Comparison of ENCODE assay signal across 10 mouse cellular contexts in genomic region chr5:135907256-135907655, GRCm38 (mm10). TPM values are rescaled to one million over a fixed set of nuclear protein-coding genes. Genes with fewer than 3 reads are reported as not detected.
A peak's percentile ranks its signal among the peaks of the same experiment; 100 is the strongest.
DNase-seq lines count a peak whose midpoint lies in the region; ATAC-seq lines count a peak whose summit lies in the region.
"Had no signal": no experiment of that assay in that cellular context is flagged by ENCODE, and none has a peak within 500 bp of the region (broad histone marks: within the 10 kb centered on the region; RNA-seq: fewer than 3 reads in every experiment).

No protein-coding gene starts in this region.

- H3K4me1 ChIP-seq in limb, embryonic 15.5 days: peaks cover 34% of the 10 kb centered on the region
- H3K4me1 ChIP-seq in limb, embryonic 10.5 days: peaks cover 6% of the 10 kb centered on the region
- peaks cover 22% of the 10 kb centered on the region for H3K4me1 ChIP-seq in heart, embryonic 16.5 days (ENCODE audit: control insufficient read depth, insufficient read depth, low read length)
- H3K4me1 ChIP-seq in intestine, embryonic 16.5 days (ENCODE audit: control insufficient read depth, insufficient read depth, low read length): peaks cover 8% of the 10 kb centered on the region

- H3K9me3 ChIP-seq in limb, embryonic 15.5 days: no peaks in the 10 kb centered on the region
- H3K9me3 ChIP-seq in limb, embryonic 10.5 days (replicated peaks): no peaks in the 10 kb centered on the region
- no peaks in the 10 kb centered on the region for H3K9me3 ChIP-seq in heart, embryonic 16.5 days (replicated peaks; ENCODE audit: control insufficient read depth, low read length)
- H3K9me3 ChIP-seq in intestine, embryonic 16.5 days (ENCODE audit: control insufficient read depth, low read length): no peaks in the 10 kb centered on the region
- H3K9me3 ChIP-seq: hindbrain, embryonic 12.5 days; midbrain, embryonic 12.5 days had no signal

- peaks cover 48% of the 10 kb centered on the region for H3K36me3 ChIP-seq in limb, embryonic 15.5 days
- peaks cover 71% of the 10 kb centered on the region for H3K36me3 ChIP-seq in limb, embryonic 10.5 days
- H3K36me3 ChIP-seq in heart, embryonic 16.5 days (ENCODE audit: control insufficient read depth, insufficient read depth): peaks cover 26% of the 10 kb centered on the region
- peaks cover 18% of the 10 kb centered on the region for H3K36me3 ChIP-seq in intestine, embryonic 16.5 days (ENCODE audit: control insufficient read depth, insufficient read depth, low read length)

- H3K27ac ChIP-seq in limb, embryonic 15.5 days: peak overlapping the region; percentile 47
- no peak overlapping the region for H3K27ac ChIP-seq in limb, embryonic 10.5 days
- peak overlapping the region; percentile 25; the same call in 1 of the 2 replicates for H3K27ac ChIP-seq in heart, embryonic 16.5 days (ENCODE audit: low read length)
- H3K27ac ChIP-seq in intestine, embryonic 16.5 days (ENCODE audit: low read length): no peak overlapping the region
- H3K27ac ChIP-seq: hindbrain, embryonic 12.5 days; midbrain, embryonic 12.5 days had no signal

- no peak for ATAC-seq in limb, embryonic 15.5 days (ENCODE audit: insufficient number of reproducible peaks, low FRiP score, low TSS enrichment, low read depth)
- ATAC-seq in heart, embryonic 16.5 days (replicated peaks; ENCODE audit: extremely low read depth, insufficient read depth, low FRiP score): no peak
- ATAC-seq in intestine, embryonic 16.5 days: no peak

- no peaks in the 10 kb centered on the region for H3K27me3 ChIP-seq in limb, embryonic 15.5 days
- no peaks in the 10 kb centered on the region for H3K27me3 ChIP-seq in limb, embryonic 10.5 days (ENCODE audit: low read depth, poor library complexity, severe bottlenecking)
- H3K27me3 ChIP-seq in heart, embryonic 16.5 days (ENCODE audit: control insufficient read depth, insufficient read depth, low read length): no peaks in the 10 kb centered on the region
- H3K27me3 ChIP-seq in intestine, embryonic 16.5 days (replicated peaks; ENCODE audit: control insufficient read depth, insufficient read depth, low read length): no peaks in the 10 kb centered on the region
- H3K27me3 ChIP-seq: hindbrain, embryonic 12.5 days; midbrain, embryonic 12.5 days had no signal

- no peak for DNase-seq in limb, embryonic 10.5 days (ENCODE audit: low spot score)
- DNase-seq in adrenal gland, postnatal 25 days: peak; percentile 66
- peak; percentile 72 for DNase-seq in lung, postnatal 36 days
- no peak for DNase-seq in right cerebral cortex, adult 2 months (ENCODE audit: low spot score in 2 of 2)
- no peak for DNase-seq in frontal cortex, postnatal 36 days (ENCODE audit: low spot score in 2 of 2)

- no peak overlapping the region for H3K4me2 ChIP-seq in limb, embryonic 15.5 days
- H3K4me2 ChIP-seq in heart, embryonic 16.5 days (ENCODE audit: low read depth, low read length): no peak overlapping the region
- H3K4me2 ChIP-seq in intestine, embryonic 16.5 days (ENCODE audit: low read depth, low read length): no peak overlapping the region
- H3K4me2 ChIP-seq: hindbrain, embryonic 12.5 days; midbrain, embryonic 12.5 days had no signal

- H3K4me3 ChIP-seq in limb, embryonic 15.5 days: no peak overlapping the region
- no peak overlapping the region for H3K4me3 ChIP-seq in limb, embryonic 10.5 days
- H3K4me3 ChIP-seq in heart, embryonic 16.5 days (ENCODE audit: low read length): no peak overlapping the region
- no peak overlapping the region for H3K4me3 ChIP-seq in intestine, embryonic 16.5 days (ENCODE audit: low read length)
- H3K4me3 ChIP-seq: hindbrain, embryonic 12.5 days; midbrain, embryonic 12.5 days had no signal

- no peak overlapping the region for H3K9ac ChIP-seq in limb, embryonic 15.5 days
- no peak overlapping the region for H3K9ac ChIP-seq in heart, embryonic 16.5 days (ENCODE audit: low read length)
- H3K9ac ChIP-seq in intestine, embryonic 16.5 days (ENCODE audit: low read depth, low read length): no peak overlapping the region
- H3K9ac ChIP-seq: hindbrain, embryonic 12.5 days; midbrain, embryonic 12.5 days had no signal

- 72% methylated on average over 13 of the region's 13 CpGs for WGBS in limb, embryonic 15.5 days
- 89% methylated on average over 13 of the region's 13 CpGs for WGBS in limb, embryonic 10.5 days
- 66% methylated on average over 13 of the region's 13 CpGs for WGBS in heart, embryonic 16.5 days
- WGBS in intestine, embryonic 16.5 days: 75% methylated on average over 13 of the region's 13 CpGs

RNA-seq across cellular contexts. Expression of gene Hspb1, which starts 19.5 kb away (rescaled TPM):
- polyA plus RNA-seq in limb, embryonic 15.5 days (2015; fragmentation: Nextera tagmentation; extraction: Ambion mirVana): 1,190 and 1,326 TPM in 2 replicates
- 34.0 and 34.8 TPM in 2 replicates for polyA plus RNA-seq in limb, embryonic 10.5 days (2016; fragmentation: Nextera tagmentation; extraction: Ambion mirVana)
- 80.7 and 133 TPM in 2 replicates for total RNA-seq in adrenal gland, postnatal 25 days (2021)
- 794 and 965 TPM in 2 replicates for polyA plus RNA-seq in heart, embryonic 16.5 days (2015; fragmentation: Nextera tagmentation; extraction: Ambion mirVana)
- 112 and 114 TPM in 2 replicates for polyA plus RNA-seq in intestine, embryonic 16.5 days (2015; fragmentation: Nextera tagmentation; extraction: Ambion mirVana)

RNA-seq across cellular contexts. Expression of gene Ywhag, which starts 27.2 kb away (rescaled TPM):
- 162 and 168 TPM in 2 replicates for polyA plus RNA-seq in limb, embryonic 15.5 days (2015; fragmentation: Nextera tagmentation; extraction: Ambion mirVana)
- polyA plus RNA-seq in limb, embryonic 10.5 days (2016; fragmentation: Nextera tagmentation; extraction: Ambion mirVana): 197 and 203 TPM in 2 replicates
- 477 and 524 TPM in 2 replicates for total RNA-seq in adrenal gland, postnatal 25 days (2021)
- polyA plus RNA-seq in heart, embryonic 16.5 days (2015; fragmentation: Nextera tagmentation; extraction: Ambion mirVana): 167 and 202 TPM in 2 replicates
- 137 and 144 TPM in 2 replicates for polyA plus RNA-seq in intestine, embryonic 16.5 days (2015; fragmentation: Nextera tagmentation; extraction: Ambion mirVana)

Comparison
In these comparisons a context has a peak if more than half of its experiments do, and no peak if none do; other contexts are left out.
1. H3K27ac ChIP-seq: peak in limb, embryonic 15.5 days (single experiment) and heart, embryonic 16.5 days (single experiment); none in limb, embryonic 10.5 days (single experiment) and intestine, embryonic 16.5 days (single experiment).
2. DNase-seq: peak in adrenal gland, postnatal 25 days (single experiment) and lung, postnatal 36 days (single experiment); none in limb, embryonic 10.5 days (single experiment), right cerebral cortex, adult 2 months (0 of 2) and frontal cortex, postnatal 36 days (0 of 2).